Mouse (Mus musculus) left cerebral cortex, postnatal 10 days (tissue): ENCODE data around the gene Hnrnpc. TPM values are rescaled to one million over a fixed set of nuclear protein-coding genes. Genes with fewer than 3 reads are reported as not detected.
A peak's percentile ranks its signal among the peaks of the same experiment; 100 is the strongest.
"Not testable (repeated sequence)": the region's sequence is repeated elsewhere in the genome, so short reads cannot be mapped to it uniquely, and the experiment has no call there.

ENCODE experiments used
- DNase-seq, 2 experiments: peaks; one replicate each; pipeline ENCODE4 v3.0.0; 2021 to 2022; ENCODE audit warnings: low spot score in 2 of 2, mixed read lengths in 1 of 2; ENCODE audit errors: extremely low spot score in 1 of 2
- intact Hi-C: fragments of 180-260 bp; cut with DNase I; formaldehyde crosslinking; loops from one replicate; pipeline ENCODE4 v1.15.1; 2025
- total RNA-seq, 2 experiments: library from RNA; stranded (reverse); gene quantifications; 2 replicates each; pipeline ENCODE4 v1.2.3; 2021

The Hnrnpc gene
- total RNA-seq, 2 experiments from 2014 or later = 188 to 191 TPM

DNA sequence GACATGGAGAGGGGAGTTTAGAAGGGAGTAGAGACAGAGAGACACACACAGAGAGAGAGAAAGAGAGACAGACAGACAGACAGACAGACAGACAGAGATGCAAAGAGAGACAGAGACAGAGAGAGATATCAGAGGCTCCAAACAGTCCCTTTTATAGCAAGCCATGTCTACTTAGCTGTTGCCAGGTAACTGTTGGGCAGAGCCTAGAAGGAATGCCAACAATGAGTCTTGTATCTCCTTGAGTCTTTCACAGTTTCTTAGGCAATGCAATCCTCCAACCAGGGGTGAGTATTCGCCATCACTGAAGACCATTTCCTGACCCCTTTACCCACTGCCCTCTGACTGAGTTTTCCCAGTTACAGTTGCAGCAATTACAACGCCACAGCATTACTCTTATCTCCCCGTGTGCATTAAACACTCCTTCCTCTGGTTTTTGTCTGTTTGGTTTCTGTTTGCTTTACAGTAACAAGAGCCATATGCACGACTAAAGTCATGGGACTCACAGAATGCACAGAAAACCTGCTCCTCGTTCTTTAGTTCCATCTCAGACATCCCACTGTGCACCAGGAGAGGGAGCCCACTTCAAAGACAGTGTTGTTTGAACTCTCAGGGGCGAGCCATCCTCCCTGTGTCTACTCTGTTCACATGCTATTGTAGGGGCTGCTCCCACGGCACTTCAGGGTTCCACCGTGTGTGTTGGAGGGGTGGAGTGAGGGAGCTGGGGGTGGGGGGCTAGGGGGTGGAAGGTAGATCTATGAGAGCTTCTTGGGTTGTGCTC is 58.7 kb downstream of the Hnrnpc start:
- intact Hi-C loops = no loop called here
- DNase-seq = peak in 1 of 2 experiments; percentile 49

DNA sequence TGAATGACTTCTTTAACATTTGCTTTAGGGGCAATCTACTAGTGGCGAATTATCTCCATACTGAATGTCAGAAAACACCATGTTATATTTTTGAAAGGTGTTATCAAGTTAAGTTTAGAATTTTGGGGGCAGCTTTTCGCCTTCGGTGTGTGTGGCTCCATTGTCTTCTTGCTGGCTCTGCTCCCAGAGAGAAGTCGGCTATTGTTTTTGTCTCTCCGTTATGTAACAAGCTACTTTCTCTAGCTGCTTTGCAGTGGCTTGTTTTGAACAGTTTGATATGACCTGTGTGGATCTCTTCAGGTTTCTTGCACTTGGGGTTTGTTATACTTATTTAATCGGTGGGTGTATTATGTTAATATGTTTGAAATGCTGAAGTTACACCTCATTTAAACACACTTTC is 60.4 kb downstream of the Hnrnpc start:
- DNase-seq = no peak
- intact Hi-C loops = no loop called here

DNA sequence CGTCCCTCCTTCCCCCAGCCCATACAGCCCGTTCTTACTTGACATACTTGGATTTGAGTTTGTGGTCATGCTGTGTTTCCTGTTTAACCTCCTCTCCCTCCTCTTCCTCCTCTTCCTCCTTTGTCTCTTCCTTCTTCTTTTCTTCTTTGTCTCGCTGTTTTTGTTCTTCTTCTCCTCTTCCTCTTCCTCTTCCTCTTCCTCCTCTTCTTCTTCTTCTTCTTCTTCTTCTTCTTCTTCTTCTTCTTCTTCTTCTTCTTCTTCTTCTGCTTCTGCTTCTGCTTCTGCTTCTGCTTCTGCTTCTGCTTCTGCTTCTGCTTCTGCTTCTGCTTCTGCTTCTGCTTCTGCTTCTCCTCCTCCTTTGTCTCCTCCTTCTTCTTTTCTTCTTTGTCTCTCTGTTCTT is 61.5 kb downstream of the Hnrnpc start, which contains the start of gene Olfr221:
Gene Olfr221, minus strand, starts transcription at position 101 of the 400 bp plus-strand sequence.
- DNase-seq, intact Hi-C loops: not testable (repeated sequence)

DNA sequence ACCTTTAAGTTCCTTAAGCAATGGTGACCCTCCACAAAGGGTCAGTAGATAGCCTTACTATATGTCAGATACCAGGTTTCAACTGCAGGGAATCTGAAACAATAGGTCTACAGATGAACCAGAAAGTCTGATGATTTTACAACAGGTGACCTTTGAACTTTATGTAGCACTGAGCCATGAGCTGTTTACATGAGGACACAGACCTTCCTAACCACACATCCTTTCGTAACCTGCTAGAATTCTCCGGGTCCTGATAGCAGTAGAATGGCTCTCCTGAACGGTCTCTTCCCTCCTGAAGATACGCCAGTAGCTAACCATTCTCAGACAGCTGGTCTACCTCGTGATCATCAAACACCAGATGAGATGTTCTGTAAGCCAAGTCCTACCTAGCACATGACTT is 64.5 kb downstream of the Hnrnpc start:
- no peak for DNase-seq
- intact Hi-C loops = no loop called here

DNA sequence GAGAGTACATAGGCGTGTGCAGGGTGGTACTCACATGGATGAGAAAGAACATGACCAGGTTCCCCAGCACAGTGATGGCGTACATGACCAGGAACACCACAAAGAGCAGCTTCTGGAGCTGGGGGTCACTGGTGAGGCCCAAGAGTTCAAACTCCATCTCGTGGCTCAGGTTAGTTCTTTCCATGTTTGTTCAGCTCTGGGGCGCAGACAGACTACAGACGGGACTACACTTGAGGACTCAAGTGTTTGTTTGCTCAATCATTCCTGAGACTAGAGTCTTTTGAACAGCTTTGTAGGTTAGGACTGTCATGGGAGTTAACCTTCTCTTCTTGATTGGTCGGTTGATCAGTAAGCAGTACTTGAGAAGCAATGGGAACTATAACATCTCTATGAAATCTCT is 67.9 kb downstream of the Hnrnpc start:
- no peak for DNase-seq
- intact Hi-C loops = no loop called here

DNA sequence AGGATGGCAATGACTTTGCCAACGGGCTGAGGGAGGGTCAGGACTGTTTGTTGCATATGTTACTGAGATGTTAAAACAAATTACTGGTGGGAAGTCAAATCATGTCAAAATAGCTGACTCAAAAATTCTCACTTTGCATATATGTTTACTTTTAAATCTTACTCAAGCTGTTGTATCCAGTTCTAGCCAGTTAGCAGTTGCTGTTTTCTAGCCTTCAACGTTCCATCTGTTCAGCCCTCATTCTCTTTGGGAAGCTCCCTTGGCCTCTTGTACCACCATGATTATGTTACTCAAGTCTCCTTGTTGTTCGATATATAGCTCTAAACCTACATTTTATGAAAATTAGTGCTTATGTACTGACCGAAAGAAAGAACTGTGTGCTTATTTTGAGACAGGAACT is 77.5 kb downstream of the Hnrnpc start:
- DNase-seq = no peak
- intact Hi-C loops = no loop called here

DNA sequence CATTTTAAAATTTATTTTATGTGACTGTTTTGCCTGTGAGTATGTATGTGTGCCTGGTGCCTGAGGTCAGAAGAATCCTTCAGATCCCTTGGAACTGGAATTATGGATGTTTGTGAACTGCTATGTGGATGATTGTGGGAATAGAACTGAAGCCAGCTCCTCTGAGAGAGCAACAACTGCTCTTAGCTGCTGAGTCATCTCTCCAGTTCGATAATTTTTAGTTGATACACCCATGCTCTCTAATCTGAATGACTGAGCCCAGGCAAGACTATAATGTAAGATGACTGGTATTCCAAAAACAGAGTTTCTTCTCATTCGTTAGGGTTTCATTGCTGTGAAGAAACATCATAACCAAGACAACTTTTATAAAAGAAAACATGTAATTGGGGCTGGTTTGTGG is 79.7 kb downstream of the Hnrnpc start:
- intact Hi-C loops = loop anchor here (5.0 kb wide), 2 partner anchors 117 to 142 kb away; partner anchors contain the start of gene Mettl17
- DNase-seq = no peak

Other genes with a start within 250 kb of the Hnrnpc start
- 10 to 100 TPM; 35.5 to 42.4 TPM for gene Mettl17, start 219.2 kb downstream of the Hnrnpc start, total RNA-seq
- 1 to 10 TPM; 3.6 to 4.5 TPM for gene Slc39a2, start 211.1 kb downstream of the Hnrnpc start, total RNA-seq
- gene Ndrg2, start 189.9 kb downstream of the Hnrnpc start, total RNA-seq = 100 to 1,000 TPM; 337 to 367 TPM
- gene Tppp2, start 185.6 kb downstream of the Hnrnpc start, total RNA-seq = not detected
- not detected for gene Rnase13, start 181.3 kb downstream of the Hnrnpc start, total RNA-seq
- 10 to 100 TPM; 32.7 to 37.1 TPM for gene Arhgef40, start 119.3 kb downstream of the Hnrnpc start, total RNA-seq
- not detected for gene Tmem253, start 88.4 kb downstream of the Hnrnpc start, total RNA-seq
- gene Zfp219, start 83.3 kb downstream of the Hnrnpc start, total RNA-seq = 10 to 100 TPM; 30.2 to 32.4 TPM
- gene Olfr221, start 61.6 kb downstream of the Hnrnpc start, total RNA-seq = not detected
- gene Rpgrip1, start 6.7 kb upstream of the Hnrnpc start, total RNA-seq = 1 to 10 TPM; 3.7 to 3.8 TPM
- 10 to 100 TPM; 48.3 to 53.1 TPM for gene Supt16, start 93.4 kb upstream of the Hnrnpc start, total RNA-seq
- gene Chd8, start 153.8 kb upstream of the Hnrnpc start, total RNA-seq = 100 to 1,000 TPM; 111 to 126 TPM
- 10 to 100 TPM; 55.1 to 56.7 TPM for gene Tox4, start 175.1 kb upstream of the Hnrnpc start, total RNA-seq
- 10 to 100 TPM; 36.9 to 37.7 TPM for gene Rab2b, start 175.5 kb upstream of the Hnrnpc start, total RNA-seq
- gene Mettl3, start 201.1 kb upstream of the Hnrnpc start, total RNA-seq = 10 to 100 TPM; 32.4 to 38.6 TPM
- gene Sall2, start 224.7 kb upstream of the Hnrnpc start, total RNA-seq = 10 to 100 TPM; 39.6 to 39.9 TPM